Mouse (Mus musculus) cerebellum, postnatal 36 days (tissue): ENCODE results near the gene Atp5h.
"Not testable (repeated sequence)": the region's sequence is repeated elsewhere in the genome, so short reads cannot be mapped to it uniquely, and the experiment has no call there.

Source experiments
- DNase-seq, 2 experiments: peaks; one replicate each; pipeline ENCODE4 v3.0.0; 2021 to 2022; ENCODE audit warnings: mixed read lengths in 2 of 2

Gene Atp5h

DNA sequence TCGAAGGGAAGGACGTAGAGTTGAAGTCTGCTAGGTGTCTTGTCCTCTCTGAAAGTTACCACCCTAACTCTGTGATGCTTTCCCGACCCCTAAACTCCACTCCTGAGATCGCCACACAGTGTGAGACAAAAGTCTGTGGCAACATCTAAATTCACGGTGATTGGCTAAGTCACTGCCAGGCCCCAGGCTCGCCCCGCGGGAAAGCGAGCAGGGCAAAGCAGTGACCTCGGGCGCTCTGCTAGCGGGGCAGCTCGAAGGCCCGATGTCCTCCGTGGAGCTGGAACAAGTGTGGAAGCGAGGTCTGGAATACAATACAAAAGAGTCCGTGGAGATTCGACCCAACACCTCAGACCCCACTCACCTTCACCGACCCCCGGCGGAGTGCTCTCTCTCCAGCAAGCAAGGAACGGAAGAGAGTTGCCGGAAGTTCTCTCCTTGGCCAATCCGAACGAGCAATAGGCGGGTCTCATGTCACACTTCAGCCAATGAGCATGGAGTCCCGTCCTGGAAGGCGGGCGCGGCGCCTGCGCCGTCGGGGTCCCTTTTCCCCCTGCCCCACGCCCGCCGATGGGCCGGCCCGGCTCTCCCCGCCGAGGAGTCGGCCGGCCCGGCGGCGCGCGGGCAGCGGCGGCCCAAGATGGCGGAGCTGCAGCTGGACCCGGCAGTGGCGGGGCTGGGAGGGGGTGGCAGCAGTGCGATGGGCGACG lies at the start of gene Atp5h, which contains the start of gene Kctd2:
Gene Atp5h, minus strand, starts transcription at position 432 of the 707 bp plus-strand sequence.
Gene Kctd2, plus strand, starts transcription at position 598 of the 707 bp plus-strand sequence.
- peak; percentile 94 to 96 for DNase-seq

DNA sequence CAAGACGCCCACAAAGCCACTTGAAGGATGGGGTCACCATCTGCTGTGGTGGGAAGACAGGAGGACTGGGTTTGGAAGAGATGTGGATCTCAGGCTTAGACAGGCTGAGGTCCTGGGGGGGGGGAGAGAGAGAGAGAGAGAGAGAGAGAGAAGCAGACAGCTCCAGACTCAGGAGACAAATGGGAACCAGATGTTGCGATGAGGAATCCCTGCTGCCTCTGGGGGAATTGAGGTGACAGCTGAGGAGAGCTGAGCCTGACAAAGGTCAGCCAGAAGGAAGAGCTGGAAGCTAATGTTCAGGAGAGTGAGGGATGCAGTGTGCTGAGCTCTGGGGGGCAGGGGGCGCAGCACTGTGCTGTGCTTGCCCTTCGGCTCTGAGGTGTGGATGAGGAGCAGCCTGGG lies 47.5 kb upstream of the Atp5h start:
- DNase-seq: no peak

DNA sequence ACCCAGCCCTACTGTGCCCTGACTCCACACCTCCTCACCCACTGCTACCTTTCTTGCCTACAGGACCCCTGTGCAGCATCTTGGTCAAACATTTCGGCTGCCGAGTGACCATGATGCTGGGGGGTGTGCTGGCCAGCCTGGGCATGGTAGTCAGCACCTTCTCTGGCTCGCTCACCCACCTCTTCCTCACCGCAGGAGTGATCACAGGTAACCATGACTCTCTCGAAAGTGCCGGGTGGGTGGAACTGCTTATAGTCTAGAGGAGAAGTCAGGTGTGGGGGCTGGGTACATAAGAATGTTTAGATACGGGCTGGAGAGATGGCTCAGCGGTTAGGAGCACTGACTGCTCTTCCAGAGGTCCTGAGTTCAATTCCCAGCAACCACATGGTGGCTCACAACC lies 45.1 kb upstream of the Atp5h start:
- DNase-seq: no peak

DNA sequence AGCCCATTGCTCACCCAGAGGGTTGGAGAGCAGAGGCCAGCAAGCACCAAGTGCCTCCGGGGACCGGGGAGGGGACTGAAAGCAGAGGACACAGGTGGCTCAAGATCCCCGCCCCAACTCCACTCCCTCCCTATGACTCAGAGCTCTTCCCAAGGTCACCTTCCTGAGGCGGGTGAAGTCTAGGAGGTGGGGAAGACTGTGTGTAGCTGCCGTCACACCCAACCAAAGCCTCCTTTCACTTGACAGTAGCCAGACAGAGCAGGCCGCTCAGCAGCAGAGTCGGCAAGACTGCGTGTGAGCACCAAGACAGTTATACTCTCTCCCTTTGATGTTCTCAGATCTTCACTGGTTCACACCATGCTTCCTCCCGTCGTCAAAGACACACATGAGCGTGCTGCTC lies 43.6 kb upstream of the Atp5h start:
- DNase-seq: no peak

DNA sequence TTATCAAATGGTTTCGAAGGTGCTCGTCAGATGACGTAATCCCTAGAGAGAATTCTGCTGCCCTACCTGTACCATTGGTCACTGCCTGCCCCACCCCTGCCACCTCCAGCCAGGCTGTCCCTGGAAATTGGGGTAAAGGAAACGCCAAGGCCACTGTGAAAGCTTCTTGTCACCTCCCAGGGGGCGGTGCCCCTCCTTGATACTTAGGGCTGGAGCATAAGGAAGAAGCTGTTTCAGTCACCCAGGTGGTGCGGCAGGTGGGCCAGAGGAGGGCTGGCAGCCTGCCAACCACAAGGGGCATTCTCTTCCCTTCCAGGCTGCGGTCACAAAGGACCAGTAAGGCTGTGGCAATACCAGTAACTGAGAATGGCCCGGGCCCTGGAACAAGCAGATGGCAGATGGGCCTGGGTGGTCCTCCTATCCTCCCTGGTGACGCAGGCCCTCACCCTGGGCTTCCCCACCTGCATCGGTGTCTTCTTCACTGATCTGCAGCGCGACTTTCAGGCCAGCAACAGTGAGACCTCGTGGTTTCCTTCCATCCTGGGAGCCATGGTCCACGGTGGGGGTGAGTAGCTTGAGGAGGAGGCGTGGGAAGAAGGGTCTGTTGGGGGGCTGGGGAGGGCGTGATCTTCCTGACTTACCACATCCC lies 42.6 kb upstream of the Atp5h start, which contains the start of gene Slc16a5:
Gene Slc16a5, plus strand, starts transcription at position 232 of the 649 bp plus-strand sequence.
- DNase-seq: no peak

DNA sequence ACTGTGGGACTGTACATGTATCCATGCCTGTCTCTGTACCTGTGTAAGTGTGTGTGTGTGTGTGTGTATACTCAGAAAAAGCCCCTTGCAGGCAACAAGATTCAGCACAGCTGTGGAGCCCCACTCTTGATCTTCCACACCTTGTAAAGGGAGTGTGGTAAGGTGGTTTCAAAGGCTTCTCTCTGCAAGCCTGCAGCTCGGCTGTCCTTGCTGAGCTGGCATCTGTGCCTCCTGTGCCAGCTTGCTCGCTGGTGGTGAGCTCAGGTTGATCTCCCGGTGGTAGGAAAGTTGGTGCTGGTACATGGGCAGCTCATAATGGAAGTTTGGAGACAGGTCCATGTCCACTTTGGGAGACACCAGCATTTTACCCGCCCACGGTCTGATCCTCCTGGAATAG lies 42.1 kb upstream of the Atp5h start:
- no peak for DNase-seq

DNA sequence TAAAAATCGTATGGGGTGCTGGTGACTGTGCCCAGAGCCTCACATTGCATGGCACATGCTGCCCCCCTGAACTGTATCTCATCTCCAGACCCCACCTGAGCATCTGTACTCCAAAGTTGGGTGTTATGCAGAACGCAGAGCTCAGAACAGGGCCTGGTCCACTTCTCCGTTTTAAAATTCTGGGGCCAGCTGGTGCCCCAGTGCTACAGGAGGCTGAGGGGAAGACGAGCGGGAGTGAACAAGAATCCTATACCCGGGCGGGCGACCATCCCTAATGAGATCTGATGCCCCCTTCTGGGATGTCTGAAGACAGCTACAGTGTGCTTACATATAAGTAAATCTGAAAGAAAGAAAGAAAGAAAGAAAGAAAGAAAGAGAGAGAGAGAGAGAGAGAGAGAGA lies 41.2 kb upstream of the Atp5h start:
- no peak for DNase-seq

DNA sequence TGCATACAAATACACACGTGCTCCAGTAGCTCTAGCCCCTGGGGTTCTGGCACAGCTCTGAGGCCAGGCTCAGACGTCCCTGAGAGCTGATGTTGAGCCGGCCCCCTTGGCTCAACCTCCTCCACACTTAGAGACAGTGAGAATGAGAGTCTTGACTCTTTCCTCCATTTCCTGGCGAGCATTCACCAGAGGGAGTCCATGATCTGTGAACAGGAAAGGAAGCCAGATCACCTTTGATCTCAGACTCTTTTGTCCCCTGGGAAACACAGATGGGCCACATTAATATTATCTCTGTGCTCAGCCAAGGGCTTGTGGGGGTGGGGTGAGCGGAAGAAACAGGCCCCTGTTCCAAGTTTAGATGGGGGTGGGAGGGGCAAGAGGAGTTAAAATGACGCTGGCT lies 37.6 kb upstream of the Atp5h start:
- DNase-seq: no peak

DNA sequence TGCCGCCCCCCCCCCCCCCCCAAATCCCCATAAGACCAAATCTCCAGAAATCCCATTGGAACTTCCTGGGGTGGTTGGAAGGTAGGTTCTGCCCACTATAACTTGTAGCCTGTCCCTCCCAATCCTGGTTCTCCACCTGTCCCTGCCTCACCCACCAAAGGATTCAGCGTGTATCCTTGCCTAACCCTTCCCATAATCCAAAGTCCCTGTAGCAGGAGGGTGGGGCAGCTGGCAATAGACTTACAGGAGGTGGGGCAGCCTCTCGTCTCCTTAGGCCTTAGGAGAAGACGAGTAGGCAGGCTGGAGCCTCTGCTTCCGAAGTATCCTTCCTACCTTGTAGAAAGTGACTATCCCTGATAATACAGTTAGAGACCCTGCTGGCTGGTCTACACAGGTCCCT lies 36.4 kb upstream of the Atp5h start:
- DNase-seq: no peak

DNA sequence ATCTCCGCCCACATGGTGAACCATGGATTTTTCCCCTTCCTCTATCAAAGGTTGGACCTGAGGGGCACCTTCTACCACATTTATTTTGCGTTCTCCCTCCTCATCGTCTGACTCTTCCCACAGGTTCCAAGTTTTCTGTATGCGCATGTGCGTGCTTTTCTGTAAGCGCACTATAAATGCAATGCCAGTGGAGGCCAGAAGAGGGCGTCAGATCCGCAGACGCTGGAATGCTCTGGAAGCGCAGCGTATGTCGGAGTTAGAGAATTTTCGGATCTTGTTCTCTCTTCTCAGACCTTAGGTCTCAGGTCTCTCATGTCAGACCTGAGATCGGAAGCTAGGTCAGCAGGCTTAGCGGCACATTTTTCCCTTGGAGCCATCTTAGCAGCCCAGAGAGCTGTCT lies 35.9 kb upstream of the Atp5h start:
- no peak for DNase-seq

DNA sequence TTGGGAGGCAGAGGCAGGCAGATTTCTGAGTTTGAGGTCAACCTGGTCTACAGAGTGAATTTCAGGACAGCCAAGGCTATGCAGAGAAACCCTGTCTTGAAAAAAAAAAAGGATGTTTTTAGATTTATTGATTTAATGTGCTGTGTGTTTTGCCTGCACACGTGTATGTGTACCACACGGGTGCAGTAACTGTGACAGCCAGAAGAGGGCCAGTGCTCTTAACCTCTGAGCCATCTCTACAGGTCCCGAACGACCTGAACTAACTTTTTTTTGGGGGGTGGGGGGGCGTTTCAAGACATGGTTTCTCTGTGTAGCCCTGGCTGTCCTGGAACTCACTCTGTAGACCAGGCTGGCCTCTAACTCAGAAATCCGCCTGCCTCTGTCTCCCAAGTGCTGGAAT lies 35.1 kb upstream of the Atp5h start:
- DNase-seq: not testable (repeated sequence)

DNA sequence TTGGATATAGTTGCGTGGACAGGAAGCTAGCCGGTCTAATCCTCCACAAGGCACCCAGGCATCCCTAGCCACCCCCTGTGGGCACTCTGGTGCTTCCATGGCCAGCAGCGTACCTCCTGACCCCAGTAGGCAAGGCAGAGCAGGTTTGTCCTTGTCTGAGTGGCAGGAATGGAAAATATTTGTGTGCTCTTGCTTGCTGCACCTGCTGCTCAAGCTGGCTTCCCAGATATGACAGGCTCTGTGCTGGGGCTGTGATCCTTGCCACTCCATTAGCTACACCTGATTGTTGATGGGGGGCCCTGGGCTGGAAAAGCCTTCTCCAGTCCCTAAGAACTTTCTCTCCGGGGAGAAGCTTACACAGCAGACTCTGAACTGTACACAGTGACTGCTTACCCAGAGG lies 33.5 kb upstream of the Atp5h start:
- DNase-seq: no peak

DNA sequence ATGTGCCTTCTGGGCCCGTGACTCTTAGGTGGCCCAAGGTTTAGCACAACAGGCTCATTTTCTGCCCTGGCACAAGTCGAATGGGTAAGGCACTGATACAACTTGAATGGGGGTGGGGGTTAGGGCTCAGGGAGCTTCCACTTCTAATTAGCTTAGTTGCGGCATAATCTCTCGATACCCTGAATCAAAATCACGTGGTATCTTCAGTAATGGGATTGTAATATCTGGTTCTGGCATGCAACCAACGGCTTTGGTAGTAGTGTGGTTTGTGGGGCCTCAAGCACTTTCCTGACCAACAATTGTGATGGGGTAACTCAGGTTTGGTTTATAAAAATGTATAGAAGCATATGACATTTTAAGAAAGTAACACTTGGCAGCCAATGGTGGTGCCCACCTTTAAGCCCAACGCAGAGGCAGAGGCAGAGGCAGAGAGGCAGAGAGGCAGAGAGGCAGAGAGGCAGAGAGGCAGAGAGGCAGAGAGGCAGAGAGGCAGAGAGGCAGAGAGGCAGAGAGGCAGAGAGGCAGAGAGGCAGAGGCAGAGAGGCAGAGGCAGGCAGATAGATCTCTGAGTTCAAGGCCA lies 32.6 kb upstream of the Atp5h start:
- DNase-seq: no peak

DNA sequence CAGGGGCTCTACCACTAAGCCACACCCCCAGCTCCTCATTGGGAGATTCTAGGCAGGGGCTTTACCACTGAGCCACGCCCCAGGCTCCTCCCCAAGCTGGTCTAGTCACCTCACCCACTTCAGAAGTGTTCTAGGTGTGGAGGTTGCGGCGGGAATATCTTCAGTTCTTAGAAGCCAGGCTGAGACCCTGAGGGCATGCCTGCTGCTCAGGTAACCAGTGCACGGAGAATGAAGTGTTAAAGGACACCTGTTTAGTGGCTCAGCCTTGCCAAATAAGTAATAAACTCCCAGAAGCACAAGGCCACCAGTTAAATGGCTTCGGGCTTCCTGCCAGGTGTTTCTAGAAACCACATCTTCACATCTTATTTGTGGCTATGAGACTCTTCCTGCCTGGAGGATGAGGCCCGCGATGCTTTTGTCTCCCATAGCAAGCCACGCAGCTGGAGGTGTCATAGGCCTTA lies 32.0 kb upstream of the Atp5h start:
- DNase-seq: no peak

DNA sequence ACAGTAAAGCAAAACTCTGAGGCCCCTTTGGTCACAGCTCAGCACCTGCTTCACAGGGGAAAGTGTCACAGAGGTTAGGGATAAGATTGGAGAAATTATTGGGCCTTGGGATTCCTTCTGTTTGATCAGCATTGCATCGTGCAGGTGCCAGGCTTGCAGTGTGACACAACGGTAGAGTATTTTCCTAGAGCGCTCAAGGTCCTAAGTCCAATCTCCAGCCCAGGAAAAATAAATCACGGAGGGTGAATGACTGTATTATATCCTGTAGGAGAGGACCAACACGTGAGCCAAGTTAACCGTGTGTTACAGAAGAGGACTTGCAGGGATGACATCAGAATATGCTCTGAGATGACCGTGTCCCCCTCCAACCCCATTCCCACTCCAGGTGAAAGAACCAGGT lies 30.4 kb upstream of the Atp5h start:
- DNase-seq: no peak

DNA sequence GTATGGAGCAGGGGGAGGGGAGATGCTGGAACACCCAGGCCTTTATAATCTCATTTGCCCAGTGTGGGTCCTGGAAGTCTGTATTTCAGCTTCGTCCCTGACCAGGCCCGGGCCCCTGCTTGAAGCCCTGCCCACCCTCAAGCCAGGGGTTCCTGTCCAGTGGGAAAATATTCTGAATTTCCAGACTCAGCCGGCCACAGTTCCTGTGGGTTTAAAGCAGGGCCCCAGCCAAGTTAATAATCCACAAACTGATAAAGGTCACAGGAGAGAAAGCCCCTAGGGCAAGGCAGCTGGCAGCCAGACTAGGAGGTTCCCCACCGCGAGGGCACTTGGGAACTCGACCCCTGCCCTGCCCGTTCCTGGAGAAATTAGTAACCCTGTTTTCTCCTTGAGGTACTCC lies 29.2 kb upstream of the Atp5h start:
- no peak for DNase-seq

DNA sequence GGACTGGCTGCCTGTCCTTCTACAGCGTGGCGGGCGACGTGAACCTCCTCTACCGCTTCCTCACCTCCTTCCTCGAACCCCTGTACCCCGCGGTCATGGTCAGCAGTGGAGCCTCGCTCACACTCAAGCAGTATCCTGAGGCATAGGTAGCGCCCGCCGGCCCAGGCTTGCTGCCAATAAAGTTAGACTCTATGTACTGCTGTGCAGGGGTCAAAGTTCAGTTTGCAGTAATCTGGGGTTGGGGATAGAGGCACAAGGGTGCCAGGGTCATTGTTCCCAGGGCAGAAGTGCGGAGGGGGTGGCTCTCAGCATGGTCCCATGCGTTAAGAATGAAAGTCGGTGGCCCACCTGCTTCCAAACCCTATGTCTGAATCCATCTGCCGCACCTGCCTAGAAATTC lies 28.3 kb upstream of the Atp5h start:
- no peak for DNase-seq

DNA sequence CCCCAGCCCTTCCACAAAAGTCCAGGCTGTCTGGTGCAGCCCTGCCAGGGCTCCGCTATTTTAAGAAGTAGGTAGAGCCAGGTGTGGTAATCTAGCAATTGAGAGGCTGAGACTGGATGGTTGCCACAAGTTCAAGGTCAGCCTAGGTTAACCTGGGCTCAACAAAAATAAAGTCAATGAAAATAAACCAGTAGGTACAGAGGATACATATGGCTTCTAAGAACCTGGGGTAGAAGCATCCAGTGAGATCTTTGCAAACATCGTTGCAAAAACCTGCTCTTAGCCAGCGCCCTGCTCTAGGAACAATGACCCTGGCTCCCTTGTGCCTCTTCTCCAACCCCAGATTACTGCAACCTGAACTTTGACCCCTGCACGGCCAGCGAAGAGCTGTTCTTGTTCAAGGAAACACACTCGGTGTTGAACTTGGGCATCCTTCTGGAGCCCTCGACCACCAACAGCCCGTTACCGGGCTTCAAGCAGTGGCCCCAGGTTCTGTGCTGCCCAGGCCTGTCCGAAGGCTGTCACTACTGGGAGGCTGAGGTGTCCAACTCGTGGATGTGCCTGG lies 27.6 kb upstream of the Atp5h start:
- no peak for DNase-seq

DNA sequence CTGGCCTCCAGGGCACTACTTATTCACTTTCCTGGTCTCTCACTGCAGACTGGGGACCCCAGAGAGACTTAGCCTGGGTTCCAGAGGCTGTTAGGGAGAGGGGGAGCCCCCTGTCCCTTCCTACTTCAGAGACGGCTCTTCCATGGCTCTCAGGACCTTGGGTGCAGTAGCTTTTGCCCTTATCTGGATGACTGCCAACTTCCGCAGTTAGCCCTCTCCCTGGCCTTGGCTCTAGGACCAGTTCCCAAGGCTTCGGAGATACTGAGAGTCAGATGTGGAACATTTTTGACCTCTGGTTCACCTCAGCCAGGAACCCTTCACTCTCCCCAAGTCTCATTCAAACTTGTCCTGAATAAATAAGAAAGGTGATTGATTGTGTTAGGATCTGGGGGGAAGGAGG lies 27.1 kb upstream of the Atp5h start:
- no peak for DNase-seq

DNA sequence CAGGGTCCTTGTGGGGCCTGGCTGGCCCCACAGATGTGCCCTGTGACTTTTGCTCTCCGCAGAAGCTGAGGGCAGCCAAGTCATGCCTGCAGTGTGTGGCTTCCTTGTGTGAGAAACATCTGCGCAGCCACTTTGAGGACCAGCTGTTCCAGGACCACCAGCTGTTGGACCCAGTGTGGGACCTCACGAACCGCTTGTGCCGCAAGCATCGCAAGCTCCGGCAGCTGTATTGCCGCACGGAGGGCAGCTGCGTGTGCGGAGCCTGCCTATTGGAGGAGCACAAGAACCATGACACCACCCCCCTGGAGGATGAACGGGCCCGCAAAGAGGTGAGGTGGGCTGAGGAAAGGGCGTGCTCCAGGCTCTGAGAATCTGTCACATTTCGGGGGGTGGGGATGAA lies 21.7 kb upstream of the Atp5h start:
- no peak for DNase-seq

DNA sequence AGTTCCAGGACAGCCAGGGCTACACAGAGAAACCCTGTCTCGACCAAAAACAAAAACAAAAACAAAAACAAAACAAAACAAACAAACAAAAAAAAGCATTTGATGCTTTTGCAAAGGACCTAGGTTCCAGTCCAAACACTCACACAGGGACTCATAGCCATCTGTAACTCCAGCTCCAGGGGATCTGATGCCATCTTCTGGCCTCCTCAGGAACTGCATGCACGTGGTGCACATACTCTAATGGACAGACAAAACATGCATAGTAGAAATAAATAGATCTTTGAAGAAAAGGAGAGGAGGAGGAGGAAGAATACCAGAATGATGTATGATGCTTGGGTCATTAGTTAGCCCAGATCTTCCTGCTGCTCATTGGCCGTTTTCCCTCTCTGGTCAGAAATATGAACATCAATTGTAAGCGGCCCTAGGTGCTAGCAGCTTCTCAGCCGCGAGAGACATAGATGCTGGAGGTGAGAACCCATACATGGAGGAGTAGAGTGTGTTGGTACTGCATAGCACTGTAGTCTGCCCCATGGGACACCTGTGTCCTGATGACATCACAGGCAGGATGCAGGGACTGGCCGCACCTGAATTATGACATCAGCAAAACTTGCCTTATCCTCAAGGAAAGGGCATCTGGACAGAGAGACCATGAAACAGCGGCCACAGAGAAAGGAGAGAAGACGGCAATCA lies 20.3 kb upstream of the Atp5h start, which contains the start of gene Trim80:
Gene Trim80, plus strand, starts transcription at position 640 of the 690 bp plus-strand sequence.
- no peak for DNase-seq

DNA sequence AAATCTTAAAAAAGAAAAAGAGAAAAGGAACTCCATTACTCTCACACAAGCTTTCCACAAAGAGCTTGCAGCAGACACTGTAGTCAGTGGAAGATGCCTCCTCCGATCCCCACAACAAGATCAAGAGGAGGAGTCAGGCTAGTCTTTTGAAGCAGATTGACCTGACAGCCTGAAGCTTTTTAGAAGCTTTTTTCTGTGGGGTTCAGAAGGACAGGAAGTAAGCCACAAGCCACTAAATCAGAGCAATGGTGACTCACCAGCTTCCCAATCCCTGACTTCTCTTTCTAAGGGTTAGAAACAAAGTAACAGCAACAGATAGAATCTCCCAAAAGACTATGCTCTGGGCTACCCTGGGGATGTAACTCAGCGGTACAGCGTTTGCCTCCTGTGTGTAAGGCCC lies 19.6 kb upstream of the Atp5h start:
- DNase-seq: no peak

DNA sequence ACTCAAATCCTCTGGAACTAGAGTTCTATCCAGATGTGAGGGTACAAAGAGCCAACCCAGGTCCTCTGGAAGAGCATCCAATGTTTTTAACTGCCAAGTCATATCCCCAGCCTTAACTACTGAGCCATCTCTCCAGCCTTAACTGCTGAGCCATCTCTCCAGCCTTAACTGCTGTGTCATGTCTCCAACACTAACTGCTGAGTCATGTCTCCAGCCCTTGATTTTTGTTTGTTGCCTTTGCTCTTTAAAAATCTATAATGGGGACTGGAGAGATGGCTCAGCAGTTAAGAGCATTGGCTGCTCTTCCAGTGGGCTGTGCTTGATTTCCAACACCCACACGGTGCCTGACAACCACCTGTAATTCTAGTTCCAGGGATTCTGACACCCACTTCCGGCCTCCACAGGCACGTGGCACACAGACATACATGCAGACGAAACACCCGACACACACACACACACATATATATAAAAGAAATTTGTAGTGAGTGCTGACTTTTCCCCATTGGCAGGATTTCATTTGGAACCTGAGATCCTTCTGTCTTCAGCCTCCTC lies 17.9 kb upstream of the Atp5h start:
- no peak for DNase-seq
